Mouse (Mus musculus) cerebellum, postnatal 10 days (tissue): ENCODE measurements around the gene Gen1.

Source experiments
- DNase-seq, 2 experiments: peaks; one replicate each; pipeline ENCODE4 v3.0.0; 2021; ENCODE audit warnings: mixed read lengths in 2 of 2

The Gen1 gene

DNA sequence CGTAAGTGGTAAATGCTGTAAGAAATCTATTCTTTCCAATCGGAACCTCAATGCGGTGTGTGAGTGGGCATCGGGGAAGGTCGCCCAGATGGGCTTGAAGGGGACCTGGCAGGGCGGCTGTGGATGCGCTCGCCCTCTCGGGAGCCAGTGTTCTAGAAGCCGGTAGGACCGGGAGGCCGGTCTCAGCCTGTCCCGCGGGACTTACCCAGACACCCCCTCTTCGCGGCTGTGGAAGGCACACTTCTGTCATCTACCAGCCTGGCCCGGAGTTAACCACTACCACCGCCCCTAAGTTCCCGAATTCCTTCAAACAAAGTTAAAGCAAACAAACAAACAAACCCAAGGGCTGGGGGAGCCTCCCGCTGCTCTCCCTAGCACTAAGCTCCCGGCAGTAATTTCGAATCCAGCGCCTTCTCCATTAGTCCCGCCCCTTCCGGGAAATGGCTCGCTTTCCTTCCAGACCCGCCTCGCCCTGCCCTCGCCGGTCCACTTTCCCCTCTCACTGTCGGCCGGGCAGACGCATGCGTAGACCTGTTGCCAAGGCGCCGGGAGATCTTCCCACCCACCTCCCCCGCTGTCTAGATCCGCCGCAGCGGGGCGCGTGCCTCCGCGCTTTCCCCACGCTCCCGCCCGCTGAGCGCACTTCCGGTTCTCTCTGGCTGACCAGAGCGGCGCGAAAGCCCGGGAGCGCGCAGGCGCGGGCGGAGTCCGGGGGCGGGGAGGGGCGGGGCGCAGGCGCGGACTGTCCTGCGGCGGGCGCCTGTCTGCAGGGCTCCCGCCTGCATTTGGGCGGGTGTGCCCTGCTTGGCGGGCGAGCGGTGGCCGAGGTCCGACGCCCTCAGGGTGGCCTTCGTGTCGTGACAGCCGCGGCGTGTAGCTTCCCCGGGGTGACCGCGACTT is at the start of gene Gen1, which contains the start of gene Smc6:
TSS of gene Gen1 (minus strand) at position 420 of the 900 bp plus-strand sequence.
TSS of gene Smc6 (plus strand) at position 505 of the 900 bp plus-strand sequence.
- DNase-seq = peak; percentile 94 to 96

DNA sequence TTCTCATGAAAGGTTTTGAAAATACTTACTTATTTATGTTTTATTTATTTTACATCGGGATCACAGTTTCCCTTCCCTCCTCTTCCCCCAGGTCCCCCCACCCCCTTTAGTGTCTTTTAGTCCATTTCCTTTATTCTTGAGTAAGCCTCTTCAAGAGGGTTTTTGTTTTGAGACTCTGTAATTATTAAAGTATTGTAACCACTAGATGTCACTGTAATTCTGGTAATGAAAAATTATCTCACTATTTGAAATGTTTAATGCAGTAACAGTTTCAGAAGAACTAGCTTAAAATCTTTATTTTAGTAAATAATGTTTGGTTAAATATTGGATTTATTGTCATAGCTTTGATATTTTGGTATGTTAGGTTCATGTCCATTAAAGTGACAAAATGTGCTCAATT is 48.2 kb upstream of the Gen1 start:
- DNase-seq = no peak

- DNase-seq = no peak
These were observed 45.5 kb upstream of the Gen1 start for GRCm38 (mm10) chr12:11311106-11311505.

DNA sequence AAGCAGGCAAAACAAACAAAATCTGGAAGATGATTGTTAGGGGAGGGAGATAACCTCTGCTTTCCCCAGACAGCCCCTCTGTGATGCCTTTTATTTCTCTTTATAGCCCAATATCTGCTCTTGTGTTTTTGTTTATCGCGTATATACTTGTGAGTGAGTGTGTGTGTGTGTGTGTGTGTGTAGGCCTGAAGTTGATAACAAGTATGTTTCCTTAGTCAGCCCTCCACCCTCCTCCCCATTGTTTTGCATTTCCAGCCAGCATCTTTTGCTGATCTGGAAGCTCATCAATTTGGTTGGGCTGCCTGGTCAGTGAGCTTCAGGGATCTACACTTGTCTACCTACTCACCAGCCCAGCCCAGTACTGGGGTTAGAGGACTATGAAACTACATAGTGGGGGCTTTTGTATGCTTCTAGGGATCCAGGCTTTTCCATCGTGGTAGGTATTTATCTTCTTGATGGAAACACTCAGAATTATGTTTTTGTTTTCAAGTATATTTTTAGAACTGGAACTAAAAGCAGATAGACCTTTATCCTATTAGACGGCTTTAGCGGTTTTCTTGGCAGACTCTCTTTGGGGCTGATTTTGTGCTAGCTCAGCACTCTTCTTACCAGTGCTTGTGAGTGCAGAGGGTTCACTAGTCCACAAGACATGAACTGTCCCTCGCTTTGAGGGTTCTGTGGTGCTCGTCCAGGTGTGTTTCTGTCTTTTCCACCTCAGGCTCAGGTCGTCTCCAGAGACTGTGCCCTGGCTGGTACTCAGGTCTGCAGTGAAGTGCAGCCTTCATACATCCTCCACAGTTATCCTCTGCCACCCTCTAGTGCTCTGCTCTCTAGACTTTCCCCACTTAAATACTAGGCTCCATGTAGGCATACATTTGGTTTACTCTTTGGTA is 41.4 kb upstream of the Gen1 start:
- no peak for DNase-seq

GRCm38 (mm10) chr12:11300858-11301257 is 35.3 kb upstream of the Gen1 start:
- no peak for DNase-seq

GRCm38 (mm10) chr12:11286382-11286781 is 20.8 kb upstream of the Gen1 start:
- peak in 1 of 2 experiments; percentile 4 for DNase-seq

GRCm38 (mm10) chr12:11281584-11281983 is 16.0 kb upstream of the Gen1 start:
- no peak for DNase-seq

DNA sequence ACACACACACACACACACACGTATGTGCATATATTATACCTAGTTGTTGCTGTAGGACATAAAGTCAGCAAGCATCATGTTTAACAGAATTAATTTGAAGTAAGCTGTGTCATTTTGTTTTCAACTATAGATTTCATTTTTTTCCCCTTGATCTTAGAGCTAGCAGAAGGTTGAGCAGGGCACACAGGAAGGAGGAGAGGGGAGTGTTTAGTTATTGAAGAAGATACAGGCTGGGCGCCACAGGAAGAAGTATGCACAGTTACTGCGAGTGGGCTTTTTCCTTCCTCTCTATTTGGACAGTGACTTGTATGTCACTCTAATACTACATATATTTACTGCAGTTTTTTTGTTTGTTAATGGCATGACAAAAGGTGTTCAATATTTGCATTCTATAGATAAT is 14.3 kb upstream of the Gen1 start:
- DNase-seq = no peak

- no peak for DNase-seq
These were observed 11.6 kb upstream of the Gen1 start for GRCm38 (mm10) chr12:11277207-11277606.

DNA sequence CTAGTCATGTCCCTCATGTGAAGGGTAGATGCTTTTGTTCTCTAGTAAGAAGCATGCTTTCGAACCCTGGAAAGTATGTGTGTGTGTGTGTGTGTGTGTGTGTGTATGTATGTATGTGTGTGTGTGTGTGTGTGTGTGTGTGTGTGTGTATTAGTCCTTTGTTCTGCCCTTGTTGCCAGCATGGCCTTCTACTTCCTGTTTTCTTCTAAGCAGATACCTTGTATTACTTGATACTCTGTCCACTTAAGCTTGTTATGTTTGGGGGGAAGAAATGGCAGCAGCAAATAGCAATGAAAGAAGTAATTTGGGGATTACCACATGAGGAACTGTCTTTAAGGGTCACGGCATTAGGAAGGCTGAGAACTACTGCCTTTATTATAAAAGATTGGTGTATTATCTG is 11.0 kb upstream of the Gen1 start:
- no peak for DNase-seq

GRCm38 (mm10) chr12:11273185-11273584 is 7.6 kb upstream of the Gen1 start:
- no peak for DNase-seq

DNA sequence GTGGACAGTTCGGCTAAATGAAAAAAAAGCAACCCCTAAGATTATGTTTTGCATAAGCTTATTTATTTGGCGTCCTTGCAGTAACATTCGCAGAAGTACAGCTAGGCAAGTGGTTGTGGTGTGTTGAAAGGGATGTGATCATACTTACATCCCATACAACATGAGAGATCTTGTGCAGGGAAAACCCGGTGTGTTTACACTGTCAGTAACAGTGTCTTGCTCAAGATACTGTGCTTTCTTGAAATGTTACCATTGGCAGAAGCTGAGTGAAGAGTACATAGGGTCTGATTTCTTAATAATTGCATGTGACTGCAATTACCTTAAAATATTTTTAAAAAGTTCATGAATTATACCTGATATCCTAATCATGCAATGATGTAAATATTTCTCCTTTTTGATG is 7.0 kb upstream of the Gen1 start:
- no peak for DNase-seq

GRCm38 (mm10) chr12:11267030-11267429 is 1.4 kb upstream of the Gen1 start:
- DNase-seq = peak; percentile 3 to 9

DNA sequence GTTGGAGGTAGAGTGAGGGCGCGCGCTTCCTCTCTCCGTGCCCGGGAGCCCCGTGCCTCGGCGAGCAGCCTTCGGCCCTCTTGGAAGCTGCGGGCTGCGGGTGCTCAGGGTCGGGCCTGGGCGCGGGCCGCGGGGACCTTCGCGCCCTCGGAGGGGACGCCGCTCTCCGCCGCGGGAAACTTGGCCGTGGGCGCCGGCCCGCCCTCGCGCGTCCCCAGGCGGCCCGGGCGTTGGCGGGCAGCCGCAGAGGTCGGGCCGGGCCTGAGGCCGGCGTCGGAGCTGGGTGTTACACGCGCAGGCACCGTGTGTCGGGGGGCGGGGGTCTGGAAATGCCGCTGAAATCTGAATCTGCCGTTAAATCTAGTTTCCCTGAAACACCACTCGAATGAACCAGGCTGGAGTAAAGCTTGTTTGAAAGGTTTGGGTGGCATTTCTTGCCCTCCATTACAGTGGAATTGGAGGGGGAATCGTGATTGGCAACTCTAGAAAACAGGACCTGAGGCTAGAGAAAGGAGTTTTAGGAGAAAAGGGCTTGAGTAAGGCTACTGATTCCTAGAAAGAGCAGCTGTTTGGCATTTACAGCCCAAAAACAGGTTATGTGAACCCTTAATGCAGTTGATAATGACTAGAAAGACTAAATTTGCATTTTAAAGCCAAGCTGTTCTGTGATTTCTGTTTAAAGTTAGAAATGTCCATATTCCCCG is 833 bp upstream of the Gen1 start:
- DNase-seq = peak; percentile 72

GRCm38 (mm10) chr12:11264895-11265294 is 706 bp downstream of the Gen1 start:
- no peak for DNase-seq

GRCm38 (mm10) chr12:11250322-11250721 is 15.3 kb downstream of the Gen1 start:
- no peak for DNase-seq

GRCm38 (mm10) chr12:11247460-11247859 is 18.1 kb downstream of the Gen1 start:
- DNase-seq = no peak

DNA sequence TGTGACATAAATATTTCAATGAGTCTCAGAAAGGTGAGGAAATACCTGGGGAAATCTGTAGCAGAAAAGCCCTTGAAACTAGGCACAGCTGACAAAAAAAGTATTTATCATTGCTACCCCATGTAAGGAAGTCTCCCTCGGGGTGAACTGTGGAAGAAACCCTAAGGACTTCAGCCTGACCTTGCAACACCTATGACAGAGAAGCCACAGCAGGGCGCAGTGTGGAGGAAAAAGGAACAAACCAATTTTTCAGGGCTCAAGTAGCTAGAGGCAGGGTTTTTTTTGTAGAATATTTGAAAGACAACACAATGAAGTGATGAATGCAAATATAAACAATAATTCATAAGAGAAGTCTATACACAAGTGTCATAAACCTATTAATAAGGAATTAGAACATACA is 29.6 kb downstream of the Gen1 start:
- DNase-seq = no peak

GRCm38 (mm10) chr12:11230267-11230666 is 35.3 kb downstream of the Gen1 start:
- DNase-seq = no peak

GRCm38 (mm10) chr12:11226529-11227268 is 38.9 kb downstream of the Gen1 start:
- no peak for DNase-seq

DNA sequence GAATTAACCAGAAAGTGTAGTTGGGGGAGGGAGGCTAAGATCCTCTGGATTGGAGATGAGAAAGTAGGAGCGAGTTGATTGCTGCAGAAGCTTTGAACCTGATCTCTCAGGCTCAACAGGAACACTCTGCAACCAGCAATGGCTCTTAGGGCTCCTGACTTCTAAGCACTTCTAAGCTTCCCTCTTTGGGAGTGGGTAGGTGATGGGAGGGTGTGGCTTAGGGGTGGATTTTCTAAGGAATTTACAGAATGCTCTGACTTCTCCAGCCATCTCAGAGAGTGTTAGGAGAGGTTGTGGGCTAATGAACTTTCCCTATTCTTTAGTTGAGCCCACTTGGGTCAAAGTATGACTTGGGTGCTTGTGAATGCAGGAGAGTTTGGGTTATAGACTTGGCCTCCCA is 39.5 kb downstream of the Gen1 start:
- DNase-seq = no peak

- DNase-seq = no peak
These were observed 40.9 kb downstream of the Gen1 start for GRCm38 (mm10) chr12:11224722-11225121.
